Mouse (Mus musculus): ENCODE results near the gene Tmem138. TPM values are rescaled to one million over a fixed set of nuclear protein-coding genes. Genes with fewer than 3 reads are reported as not detected.

The Tmem138 gene
- total RNA-seq (2014; rRNA removed): 15.1 and 16.6 TPM in 2 replicates
- polyA plus RNA-seq (2015; fragmentation: Nextera tagmentation; extraction: Ambion mirVana): 34.6 and 35.7 TPM in 2 replicates

GRCm38 (mm10) chr19:10576690-10577561 is at the start of gene Tmem138, which contains the start of gene Cyb561a3:
Tmem138 (minus strand) TSS chr19:10577362.
Cyb561a3 (plus strand) TSS chr19:10577172.
- ATAC-seq (peak; percentile 97), DNase-seq (ENCODE audit: low spot score) (peak; percentile 97)
- Histone ChIP-seq H3K4me1 (ENCODE audit: insufficient read depth, low read length) (peaks cover 5% of the 10 kb centered on the region; the same call in 1 of the 2 replicates), H3K36me3 (ENCODE audit: insufficient read depth, low read length) (peaks cover 28% of the 10 kb centered on the region; the same call in 1 of the 2 replicates), H3K4me3 (ENCODE audit: low read length) (peak within 1 kb of the TSS; percentile 62), H3K9me3 (ENCODE audit: low read length) (no peaks in the 10 kb centered on the region), H3K27ac (peak within 1 kb of the TSS; percentile 90), H3K27me3 (ENCODE audit: insufficient read depth, low read length) (no peaks in the 10 kb centered on the region), H3K4me2 (ENCODE audit: low read depth, low read length) (peak within 1 kb of the TSS; percentile 88), H3K9ac (replicated peaks; ENCODE audit: low read length) (peak within 1 kb of the TSS; percentile 80)
- peak; percentile 73 for TF ChIP-seq CTCF (IDR thresholded peaks at IDR 0.05; ENCODE audit: low read depth)
- under 1% methylated on average over 44 of the region's 44 CpGs for WGBS

- H3K27ac ChIP-seq: no peak overlapping the region
- DNase-seq (ENCODE audit: low spot score): no peak
- no peaks in the 10 kb centered on the region for H3K9me3 ChIP-seq (ENCODE audit: low read length)
- no peak overlapping the region for H3K4me3 ChIP-seq (ENCODE audit: low read length)
- H3K27me3 ChIP-seq (ENCODE audit: insufficient read depth, low read length): no peaks in the 10 kb centered on the region
- TF ChIP-seq CTCF (IDR thresholded peaks at IDR 0.05; ENCODE audit: low read depth): no peak
- H3K4me1 ChIP-seq (ENCODE audit: insufficient read depth, low read length): peaks cover 7% of the 10 kb centered on the region
- peaks cover 61% of the 10 kb centered on the region for H3K36me3 ChIP-seq (ENCODE audit: insufficient read depth, low read length)
- no peak for ATAC-seq
- WGBS: 87% methylated on average over 5 of the region's 5 CpGs
- no peak overlapping the region for H3K9ac ChIP-seq (replicated peaks; ENCODE audit: low read length)
- no peak overlapping the region for H3K4me2 ChIP-seq (ENCODE audit: low read depth, low read length)
Observed at GRCm38 (mm10) chr19:10608573-10609240, 31.5 kb upstream of the Tmem138 start.

GRCm38 (mm10) chr19:10605901-10606622 is 28.9 kb upstream of the Tmem138 start:
- Histone ChIP-seq H3K4me3 (ENCODE audit: low read length) (peak overlapping the region; percentile 98), H3K27me3 (ENCODE audit: insufficient read depth, low read length) (no peaks in the 10 kb centered on the region), H3K4me1 (ENCODE audit: insufficient read depth, low read length) (peaks cover 11% of the 10 kb centered on the region), H3K27ac (peak overlapping the region; percentile 93), H3K36me3 (ENCODE audit: insufficient read depth, low read length) (peaks cover 35% of the 10 kb centered on the region), H3K9ac (replicated peaks; ENCODE audit: low read length) (peak overlapping the region; percentile 92), H3K4me2 (ENCODE audit: low read depth, low read length) (peak overlapping the region; percentile 80), H3K9me3 (ENCODE audit: low read length) (no peaks in the 10 kb centered on the region)
- WGBS: 6% methylated on average over 20 of the region's 20 CpGs
- TF ChIP-seq CTCF (IDR thresholded peaks at IDR 0.05; ENCODE audit: low read depth): no peak
- no peak for ATAC-seq
- DNase-seq (ENCODE audit: low spot score): peak; percentile 22

- peaks cover 29% of the 10 kb centered on the region for H3K36me3 ChIP-seq (ENCODE audit: insufficient read depth, low read length)
- peak; percentile 98 for ATAC-seq
- peaks cover 11% of the 10 kb centered on the region for H3K4me1 ChIP-seq (ENCODE audit: insufficient read depth, low read length)
Observed at GRCm38 (mm10) chr19:10605293-10605900, 28.2 kb upstream of the Tmem138 start, which contains the start of the genes Ddb1 and Tkfc. Ddb1 (plus strand) TSS chr19:10605327. Tkfc (minus strand) TSS chr19:10605654.

GRCm38 (mm10) chr19:10604534-10604933 is 27.4 kb upstream of the Tmem138 start:
- no peak for ATAC-seq
- H3K4me1 ChIP-seq (ENCODE audit: insufficient read depth, low read length): peaks cover 11% of the 10 kb centered on the region
- H3K4me3 ChIP-seq (ENCODE audit: low read length): peak overlapping the region; percentile 98; the same call in 1 of the 2 replicates
- H3K9me3 ChIP-seq (ENCODE audit: low read length): no peaks in the 10 kb centered on the region
- H3K4me2 ChIP-seq (ENCODE audit: low read depth, low read length): peak overlapping the region; percentile 80
- no peak for DNase-seq (ENCODE audit: low spot score)
- peak overlapping the region; percentile 92 for H3K9ac ChIP-seq (replicated peaks; ENCODE audit: low read length)
- no peaks in the 10 kb centered on the region for H3K27me3 ChIP-seq (ENCODE audit: insufficient read depth, low read length)
- 59% methylated on average over 3 of the region's 3 CpGs for WGBS
- no peak for TF ChIP-seq CTCF (IDR thresholded peaks at IDR 0.05; ENCODE audit: low read depth)
- peaks cover 27% of the 10 kb centered on the region for H3K36me3 ChIP-seq (ENCODE audit: insufficient read depth, low read length)
- peak overlapping the region; percentile 93 for H3K27ac ChIP-seq

More at GRCm38 (mm10) chr19:10605293-10605900, 28.2 kb upstream of the Tmem138 start, which contains the start of the genes Ddb1 and Tkfc:
- H3K27ac ChIP-seq: peak within 1 kb of the TSS; percentile 93
- no peaks in the 10 kb centered on the region for H3K27me3 ChIP-seq (ENCODE audit: insufficient read depth, low read length)
- H3K9ac ChIP-seq (replicated peaks; ENCODE audit: low read length): peak within 1 kb of the TSS; percentile 92
- peak; percentile 80 for TF ChIP-seq CTCF (IDR thresholded peaks at IDR 0.05; ENCODE audit: low read depth)
- WGBS: under 1% methylated on average over 47 of the region's 49 CpGs
- DNase-seq (ENCODE audit: low spot score): peak; percentile 99
- peak within 1 kb of the TSS; percentile 80 for H3K4me2 ChIP-seq (ENCODE audit: low read depth, low read length)
- peak within 1 kb of the TSS; percentile 98 for H3K4me3 ChIP-seq (ENCODE audit: low read length)
- no peaks in the 10 kb centered on the region for H3K9me3 ChIP-seq (ENCODE audit: low read length)

Data from hindbrain, postnatal 0 days (tissue).